Mouse (Mus musculus): Measurements from ENCODE around the gene 6430571L13Rik. TPM values are rescaled to one million over a fixed set of nuclear protein-coding genes. Genes with fewer than 3 reads are reported as not detected.

The 6430571L13Rik gene
- polyA plus RNA-seq, 1 experiment from 2014 or later: 0.79 TPM

DNA sequence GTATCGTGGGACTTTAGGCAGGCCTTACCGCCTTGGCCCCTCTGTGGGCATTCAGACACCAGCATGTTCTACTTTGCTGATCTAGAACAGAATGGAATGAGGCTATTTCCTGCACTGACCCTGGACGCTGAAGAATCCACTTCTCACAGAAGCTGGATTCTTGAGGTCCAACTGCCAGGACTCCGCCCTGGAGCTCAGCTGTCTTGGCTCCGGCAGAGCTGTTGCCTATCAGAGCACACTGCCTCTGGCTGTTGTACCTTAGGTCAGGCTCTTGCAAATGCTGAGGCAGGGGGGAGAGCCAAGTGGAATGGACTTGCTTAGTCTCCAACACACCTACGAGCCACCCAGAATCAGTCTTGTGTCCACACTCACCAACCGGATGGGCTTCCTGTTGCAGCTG is 14.5 kb upstream of the 6430571L13Rik start:
- WGBS: 76% methylated on average over 7 of the region's 7 CpGs

GRCm38 (mm10) chr9:107327879-107328620 is 12.4 kb upstream of the 6430571L13Rik start:
- no peak for ATAC-seq (ENCODE audit: borderline replicate concordance, extremely low read depth, low FRiP score, low TSS enrichment)
- Histone ChIP-seq H3K27ac (no peak overlapping the region), H3K36me3 (no peaks in the 10 kb centered on the region; the same call in 1 of the 2 replicates), H3K27me3 (no peaks in the 10 kb centered on the region), H3K9ac (no peak overlapping the region), H3K4me2 (no peak overlapping the region), H3K9me3 (no peaks in the 10 kb centered on the region), H3K4me3 (no peak overlapping the region), H3K4me1 (peaks cover 11% of the 10 kb centered on the region)
- WGBS: 79% methylated on average over 16 of the region's 16 CpGs

More for the DNA sequence above, 14.5 kb upstream of the 6430571L13Rik start:
- no peaks in the 10 kb centered on the region for H3K9me3 ChIP-seq
- H3K4me3 ChIP-seq: no peak overlapping the region
- peaks cover 17% of the 10 kb centered on the region for H3K4me1 ChIP-seq
- H3K36me3 ChIP-seq: no peaks in the 10 kb centered on the region; the same call in 1 of the 2 replicates
- H3K27ac ChIP-seq: no peak overlapping the region
- no peaks in the 10 kb centered on the region for H3K27me3 ChIP-seq
- ATAC-seq (ENCODE audit: borderline replicate concordance, extremely low read depth, low FRiP score, low TSS enrichment): no peak
- no peak overlapping the region for H3K9ac ChIP-seq
- H3K4me2 ChIP-seq: no peak overlapping the region

- Histone ChIP-seq H3K9me3 (no peaks in the 10 kb centered on the region), H3K4me3 (no peak overlapping the region), H3K27me3 (no peaks in the 10 kb centered on the region), H3K4me2 (no peak overlapping the region), H3K27ac (no peak overlapping the region), H3K4me1 (0 out of 2 replicates have a peak, but pooled peaks cover 4% of the 10 kb centered on the region), H3K9ac (no peak overlapping the region), H3K36me3 (no peaks in the 10 kb centered on the region; the same call in 1 of the 2 replicates)
- WGBS: 75% methylated on average over 6 of the region's 6 CpGs
- no peak for ATAC-seq (ENCODE audit: borderline replicate concordance, extremely low read depth, low FRiP score, low TSS enrichment)
These were observed 9.6 kb upstream of the 6430571L13Rik start for GRCm38 (mm10) chr9:107330791-107331190.

DNA sequence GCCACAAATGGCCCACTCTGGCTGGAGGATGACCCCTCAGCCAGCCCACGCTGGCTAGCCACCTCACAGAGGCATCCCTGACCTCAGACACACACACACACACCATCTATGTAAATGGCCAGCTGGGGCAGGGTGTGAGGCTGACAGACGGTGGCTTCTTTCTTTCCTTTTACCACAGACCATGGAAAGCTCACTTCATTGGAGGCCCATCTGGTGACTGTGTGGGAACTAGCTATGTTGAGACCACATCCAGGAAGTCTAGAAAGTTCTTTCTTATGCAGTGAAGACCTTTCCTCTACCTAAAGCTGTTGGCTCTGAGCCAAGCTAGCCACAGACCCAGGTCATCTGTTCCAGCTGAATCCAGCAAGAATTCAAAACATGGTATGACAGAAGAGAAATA is 6.7 kb upstream of the 6430571L13Rik start:
- Histone ChIP-seq H3K4me3 (no peak overlapping the region), H3K9ac (no peak overlapping the region), H3K27ac (no peak overlapping the region), H3K27me3 (no peaks in the 10 kb centered on the region), H3K4me1 (peaks cover 7% of the 10 kb centered on the region), H3K9me3 (no peaks in the 10 kb centered on the region), H3K4me2 (no peak overlapping the region), H3K36me3 (no peaks in the 10 kb centered on the region)
- 49% methylated on average over 2 of the region's 2 CpGs for WGBS
- ATAC-seq (ENCODE audit: borderline replicate concordance, extremely low read depth, low FRiP score, low TSS enrichment): no peak

DNA sequence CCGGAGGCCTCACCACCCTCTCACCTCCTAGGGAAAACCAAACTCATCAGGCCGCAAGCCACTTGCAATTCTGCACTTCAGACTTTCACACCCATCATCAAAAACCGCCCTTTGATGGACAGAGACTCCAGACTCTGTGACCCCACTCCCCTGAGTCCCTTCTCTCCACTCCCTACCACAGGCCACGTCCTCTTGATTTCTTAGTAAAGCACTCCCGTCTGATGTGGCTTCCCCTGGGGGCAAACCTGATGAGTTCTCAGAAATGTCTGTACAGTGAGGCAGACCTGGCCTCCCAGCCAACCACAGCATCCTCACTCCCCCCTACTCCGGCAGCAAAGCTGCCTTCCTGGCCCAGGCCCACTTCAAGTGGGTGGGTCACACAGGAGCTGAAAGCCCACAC is 6.0 kb upstream of the 6430571L13Rik start:
- Histone ChIP-seq H3K36me3 (no peaks in the 10 kb centered on the region), H3K9me3 (no peaks in the 10 kb centered on the region), H3K4me2 (no peak overlapping the region), H3K27me3 (no peaks in the 10 kb centered on the region), H3K4me3 (no peak overlapping the region), H3K9ac (no peak overlapping the region), H3K27ac (no peak overlapping the region), H3K4me1 (peaks cover 12% of the 10 kb centered on the region)
- 83% methylated on average over 6 of the region's 6 CpGs for WGBS
- no peak for ATAC-seq (ENCODE audit: borderline replicate concordance, extremely low read depth, low FRiP score, low TSS enrichment)

GRCm38 (mm10) chr9:107335046-107335445 is 5.4 kb upstream of the 6430571L13Rik start:
- Histone ChIP-seq H3K4me3 (no peak overlapping the region), H3K36me3 (no peaks in the 10 kb centered on the region), H3K9me3 (no peaks in the 10 kb centered on the region), H3K4me1 (peaks cover 14% of the 10 kb centered on the region), H3K4me2 (no peak overlapping the region), H3K9ac (no peak overlapping the region), H3K27me3 (no peaks in the 10 kb centered on the region), H3K27ac (no peak overlapping the region)
- no peak for ATAC-seq (ENCODE audit: borderline replicate concordance, extremely low read depth, low FRiP score, low TSS enrichment)
- WGBS: 88% methylated on average over 5 of the region's 5 CpGs

DNA sequence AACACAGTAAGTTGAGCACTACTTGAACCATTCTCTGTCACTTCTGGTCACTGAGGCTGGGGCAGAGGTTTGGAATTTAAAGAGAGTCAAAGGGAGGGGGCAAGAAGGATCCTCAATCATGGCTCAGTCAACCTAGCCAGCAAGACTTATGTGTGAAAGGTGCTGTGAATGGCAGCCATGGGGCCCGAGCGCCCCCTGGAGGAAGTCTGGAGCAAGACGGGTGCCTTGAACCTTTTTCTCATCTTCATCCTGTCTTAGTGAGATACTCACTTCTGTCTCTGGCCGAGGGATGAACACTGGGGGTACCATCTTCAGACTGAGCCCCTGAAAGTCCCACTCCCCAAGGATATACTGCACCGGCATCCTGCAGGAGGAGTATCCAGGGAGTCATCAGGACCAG is 4.5 kb upstream of the 6430571L13Rik start:
- Histone ChIP-seq H3K9me3 (no peaks in the 10 kb centered on the region), H3K27me3 (0 out of 2 replicates have a peak, but pooled peaks cover 2% of the 10 kb centered on the region), H3K4me1 (peaks cover 17% of the 10 kb centered on the region), H3K36me3 (no peaks in the 10 kb centered on the region), H3K9ac (no peak overlapping the region), H3K4me3 (no peak overlapping the region), H3K4me2 (no peak overlapping the region), H3K27ac (no peak overlapping the region)
- ATAC-seq (ENCODE audit: borderline replicate concordance, extremely low read depth, low FRiP score, low TSS enrichment): no peak
- 10% methylated on average over 5 of the region's 5 CpGs for WGBS

DNA sequence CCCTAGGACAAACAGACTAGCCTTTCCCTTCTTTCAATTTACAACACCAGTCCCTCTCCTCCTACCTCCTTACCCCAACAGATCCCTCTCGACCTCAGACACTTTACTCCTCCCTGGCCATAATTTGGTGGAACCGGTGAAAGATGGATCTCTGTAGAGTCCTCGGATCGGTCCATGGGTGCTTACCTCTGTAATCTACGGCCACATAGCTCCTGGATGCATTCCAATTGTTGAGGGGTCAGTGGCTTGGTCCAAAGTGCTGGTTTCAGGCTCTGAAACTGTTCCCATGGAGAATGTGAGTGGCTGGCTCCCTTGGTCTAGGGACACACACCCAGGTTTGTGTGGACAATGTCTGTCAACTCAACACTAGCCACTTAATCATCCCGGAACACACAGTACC is 4.0 kb upstream of the 6430571L13Rik start:
- Histone ChIP-seq H3K27me3 (peaks cover 7% of the 10 kb centered on the region; the same call in 1 of the 2 replicates), H3K27ac (no peak overlapping the region), H3K9me3 (no peaks in the 10 kb centered on the region), H3K4me2 (no peak overlapping the region), H3K4me1 (peaks cover 19% of the 10 kb centered on the region), H3K36me3 (no peaks in the 10 kb centered on the region), H3K4me3 (no peak overlapping the region), H3K9ac (no peak overlapping the region)
- ATAC-seq (ENCODE audit: borderline replicate concordance, extremely low read depth, low FRiP score, low TSS enrichment): no peak
- WGBS: 84% methylated on average over 6 of the region's 6 CpGs

GRCm38 (mm10) chr9:107338172-107338883 is 2.1 kb upstream of the 6430571L13Rik start, which contains the start of gene Hemk1:
Hemk1 (minus strand) TSS chr9:107338350.
- Histone ChIP-seq H3K4me1 (peaks cover 19% of the 10 kb centered on the region), H3K27me3 (peaks cover 16% of the 10 kb centered on the region; the same call in 1 of the 2 replicates), H3K4me3 (peak within 1 kb of the TSS; percentile 48), H3K27ac (peak within 1 kb of the TSS; percentile 53; the same call in 1 of the 2 replicates), H3K9me3 (no peaks in the 10 kb centered on the region), H3K4me2 (peak within 1 kb of the TSS; percentile 88), H3K36me3 (no peaks in the 10 kb centered on the region), H3K9ac (peak within 1 kb of the TSS; percentile 47)
- peak; percentile 68; the same call in 1 of the 2 replicates for ATAC-seq (ENCODE audit: borderline replicate concordance, extremely low read depth, low FRiP score, low TSS enrichment)
- WGBS: 3% methylated on average over 30 of the region's 30 CpGs

DNA sequence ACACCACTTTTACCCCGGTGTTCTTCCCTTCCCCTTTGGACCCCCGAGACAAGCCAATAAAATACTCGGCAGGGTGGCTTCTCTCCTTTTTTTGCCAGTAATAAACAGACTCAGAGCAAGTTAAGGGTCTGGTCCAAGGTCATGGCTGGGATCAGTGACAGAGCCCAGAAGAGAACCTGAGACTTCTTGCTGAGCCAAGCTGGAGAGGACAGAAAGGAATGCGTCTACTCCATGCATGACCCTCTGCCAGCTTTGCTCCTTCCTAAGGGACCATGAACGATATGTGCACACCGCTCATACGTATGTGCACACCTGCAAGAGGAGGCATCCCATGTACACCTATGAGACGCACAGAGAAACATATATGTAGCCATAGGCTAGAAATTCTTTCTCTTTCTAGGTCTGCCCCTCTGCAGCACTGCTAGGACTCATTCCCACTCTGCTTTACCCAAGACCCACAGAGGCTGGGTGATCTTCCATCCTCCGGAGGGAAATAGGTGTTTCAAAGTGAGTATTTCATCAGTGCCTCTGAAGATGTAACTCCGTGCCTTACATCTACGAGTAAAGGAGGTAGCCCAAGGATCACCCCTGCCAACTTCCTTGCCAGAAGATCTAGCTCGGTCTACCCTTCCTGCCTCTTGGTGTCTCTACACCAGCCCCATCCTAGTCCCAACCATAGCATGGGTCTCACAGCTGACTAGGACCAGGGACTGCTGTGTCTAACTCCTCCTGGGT is 676 bp downstream of the 6430571L13Rik start:
- H3K36me3 ChIP-seq: no peaks in the 10 kb centered on the region
- H3K27me3 ChIP-seq: peaks cover 19% of the 10 kb centered on the region; the same call in 1 of the 2 replicates
- no peak overlapping the region for H3K27ac ChIP-seq
- WGBS: 44% methylated on average over 12 of the region's 12 CpGs
- H3K9ac ChIP-seq: peak overlapping the region; percentile 51
- H3K4me1 ChIP-seq: peaks cover 19% of the 10 kb centered on the region
- H3K4me2 ChIP-seq: peak overlapping the region; percentile 91
- ATAC-seq (ENCODE audit: borderline replicate concordance, extremely low read depth, low FRiP score, low TSS enrichment): no peak
- no peaks in the 10 kb centered on the region for H3K9me3 ChIP-seq
- H3K4me3 ChIP-seq: peak overlapping the region; percentile 62

DNA sequence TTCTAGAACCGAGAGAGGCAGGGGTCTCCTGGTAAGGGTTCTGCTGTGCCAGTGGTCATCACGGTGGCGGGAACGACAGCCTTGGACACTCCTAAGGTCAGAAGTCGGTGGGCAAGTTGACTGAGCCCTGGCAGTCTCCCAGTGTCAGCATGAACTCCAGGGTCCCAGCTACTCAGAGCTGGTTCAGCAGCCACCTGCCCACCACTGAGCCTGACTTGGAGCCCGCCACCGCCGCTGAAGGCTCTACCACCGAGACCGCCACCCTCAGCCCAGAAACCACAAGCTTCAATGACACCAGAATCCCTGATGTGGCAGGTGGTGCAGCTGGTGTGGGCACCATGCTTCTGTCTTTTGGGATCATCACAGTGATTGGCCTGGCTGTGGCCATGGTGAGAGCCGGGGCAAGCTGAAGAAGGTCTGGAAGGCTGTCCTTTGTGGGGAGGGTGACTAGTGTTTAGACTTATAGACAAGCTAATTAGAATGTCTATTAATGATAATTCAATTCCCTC is 1.9 kb downstream of the 6430571L13Rik start:
- Histone ChIP-seq H3K36me3 (no peaks in the 10 kb centered on the region), H3K9ac (no peak overlapping the region), H3K9me3 (no peaks in the 10 kb centered on the region), H3K4me3 (no peak overlapping the region), H3K27me3 (peaks cover 19% of the 10 kb centered on the region; the same call in 1 of the 2 replicates), H3K4me1 (peaks cover 19% of the 10 kb centered on the region), H3K4me2 (no peak overlapping the region), H3K27ac (no peak overlapping the region)
- WGBS: 84% methylated on average over 11 of the region's 11 CpGs
- no peak for ATAC-seq (ENCODE audit: borderline replicate concordance, extremely low read depth, low FRiP score, low TSS enrichment)
